Comparison of ENCODE assay signal across 24 mouse cellular contexts in genomic region chr19:8586350-8586749, GRCm38 (mm10). TPM values are rescaled to one million over a fixed set of nuclear protein-coding genes. Genes with fewer than 3 reads are reported as not detected.
DNase-seq lines count a peak whose midpoint lies in the region; ATAC-seq lines count a peak whose summit lies in the region.
"Had no signal": no experiment of that assay in that cellular context is flagged by ENCODE, and none has a peak within 500 bp of the region (broad histone marks: within the 10 kb centered on the region; RNA-seq: fewer than 3 reads in every experiment).

No protein-coding gene starts in this region.

- DNase-seq in forebrain, embryonic 10.5 days (ENCODE audit: extremely low spot score, low spot score) = no peak
- DNase-seq in layer of hippocampus, adult 18-20 months (ENCODE audit: low spot score in 2 of 2) = peak; percentile 46 to 81
- no peak for DNase-seq in layer of hippocampus, postnatal 10 days (ENCODE audit: low spot score in 2 of 2)
- DNase-seq in right cerebral cortex, adult 2 months (ENCODE audit: low spot score in 2 of 2) = peak; percentile 36 to 40
- DNase-seq in right cerebral cortex, postnatal 14 days = no peak
- no peak for DNase-seq in cerebellum, postnatal 14 days
- DNase-seq: cerebellum, adult 11 months; cerebellum, postnatal 36 days; gastrocnemius, adult 2 months; heart, adult 11 months; heart, postnatal 36 days; kidney, adult 8-10 months; kidney, postnatal 36 days; lung, embryonic 14.5 days; lung, postnatal 4 days; thymus, postnatal 4 days had no signal

- H3K9me3 ChIP-seq in forebrain, embryonic 16.5 days (ENCODE audit: control insufficient read depth, low read length) = no peaks in the 10 kb centered on the region
- H3K9me3 ChIP-seq in forebrain, embryonic 10.5 days = no peaks in the 10 kb centered on the region
- H3K9me3 ChIP-seq in kidney, embryonic 16.5 days (ENCODE audit: low read length) = no peaks in the 10 kb centered on the region
- H3K9me3 ChIP-seq: heart, embryonic 13.5 days; liver, embryonic 12.5 days; midbrain, embryonic 10.5 days had no signal

- H3K36me3 ChIP-seq in forebrain, embryonic 16.5 days (ENCODE audit: control insufficient read depth, insufficient read depth) = no peaks in the 10 kb centered on the region
- H3K36me3 ChIP-seq in forebrain, embryonic 10.5 days (replicated peaks) = no peaks in the 10 kb centered on the region
- H3K36me3 ChIP-seq in kidney, embryonic 16.5 days (ENCODE audit: insufficient read depth, low read length) = no peaks in the 10 kb centered on the region
- H3K36me3 ChIP-seq: heart, embryonic 13.5 days; liver, embryonic 12.5 days; midbrain, embryonic 10.5 days had no signal

- H3K27me3 ChIP-seq in forebrain, embryonic 16.5 days (replicated peaks; ENCODE audit: control insufficient read depth, insufficient read depth, low read length) = no peaks in the 10 kb centered on the region
- H3K27me3 ChIP-seq in forebrain, embryonic 10.5 days (ENCODE audit: poor library complexity, severe bottlenecking) = no peaks in the 10 kb centered on the region
- H3K27me3 ChIP-seq in kidney, embryonic 16.5 days (ENCODE audit: insufficient read depth, low read length) = no peaks in the 10 kb centered on the region
- H3K27me3 ChIP-seq: CH12.LX; heart, embryonic 13.5 days; liver, embryonic 12.5 days had no signal

- H3K27ac ChIP-seq in forebrain, embryonic 16.5 days (ENCODE audit: low read length) = no peak overlapping the region
- H3K27ac ChIP-seq in forebrain, embryonic 10.5 days = no peak overlapping the region
- no peak overlapping the region for H3K27ac ChIP-seq in kidney, embryonic 16.5 days (ENCODE audit: low read length)
- H3K27ac ChIP-seq: gastrocnemius, adult 2 months; heart, embryonic 13.5 days; liver, embryonic 12.5 days; midbrain, embryonic 10.5 days had no signal

- WGBS in forebrain, embryonic 16.5 days = 63% methylated on average over 3 of the region's 3 CpGs
- 67% methylated on average over 3 of the region's 3 CpGs for WGBS in forebrain, embryonic 10.5 days
- 63% methylated on average over 3 of the region's 3 CpGs for WGBS in kidney, embryonic 16.5 days

- ATAC-seq in forebrain, embryonic 16.5 days = peak; percentile 72
- no peak for ATAC-seq in kidney, embryonic 16.5 days (ENCODE audit: low FRiP score, low TSS enrichment)
- ATAC-seq: liver, embryonic 12.5 days had no signal

- no peak overlapping the region for H3K4me2 ChIP-seq in forebrain, embryonic 16.5 days (ENCODE audit: low read length)
- H3K4me2 ChIP-seq in kidney, embryonic 16.5 days (replicated peaks; ENCODE audit: low read depth, low read length) = no peak overlapping the region
- H3K4me2 ChIP-seq: heart, embryonic 13.5 days; liver, embryonic 12.5 days; lung, embryonic 14.5 days had no signal

- no peak overlapping the region for H3K9ac ChIP-seq in forebrain, embryonic 16.5 days (replicated peaks; ENCODE audit: low read depth, low read length)
- H3K9ac ChIP-seq in kidney, embryonic 16.5 days (replicated peaks; ENCODE audit: low read length) = no peak overlapping the region
- H3K9ac ChIP-seq: heart, embryonic 13.5 days; liver, embryonic 12.5 days; lung, embryonic 14.5 days had no signal

- H3K4me1 ChIP-seq in forebrain, embryonic 16.5 days (replicated peaks; ENCODE audit: control insufficient read depth, insufficient read depth, low read length) = no peaks in the 10 kb centered on the region
- H3K4me1 ChIP-seq in forebrain, embryonic 10.5 days = peaks cover 5% of the 10 kb centered on the region
- no peaks in the 10 kb centered on the region for H3K4me1 ChIP-seq in kidney, embryonic 16.5 days (ENCODE audit: insufficient read depth, low read length)
- H3K4me1 ChIP-seq: heart, embryonic 13.5 days had no signal

- H3K4me3 ChIP-seq in forebrain, embryonic 16.5 days (replicated peaks; ENCODE audit: low read length) = no peak overlapping the region
- no peak overlapping the region for H3K4me3 ChIP-seq in forebrain, embryonic 10.5 days
- no peak overlapping the region for H3K4me3 ChIP-seq in kidney, embryonic 16.5 days (ENCODE audit: low read length)
- H3K4me3 ChIP-seq: erythroblast, embryonic 14.5 days; gastrocnemius, adult 2 months; heart, embryonic 13.5 days; liver, embryonic 12.5 days; midbrain, embryonic 10.5 days had no signal

RNA-seq across cellular contexts. Expression of gene Slc22a8, which starts 4.7 kb away (rescaled TPM):
- 9.2 and 11.2 TPM in 2 replicates for polyA plus RNA-seq in forebrain, embryonic 16.5 days (2015; fragmentation: Nextera tagmentation; extraction: Ambion mirVana)
- polyA plus RNA-seq in forebrain, embryonic 10.5 days (2016; fragmentation: Nextera tagmentation; extraction: Ambion mirVana) = 0.06 TPM in 1 of 2 replicates, not detected in the other
- 1 to 10 TPM; 6.3 to 6.9 TPM for total RNA-seq in layer of hippocampus, adult 18-20 months (2021)
- total RNA-seq in layer of hippocampus, postnatal 10 days (2021) = 10 to 100 TPM; 20.6 to 21.5 TPM
- 15.7 and 16.3 TPM in 2 replicates for polyA plus RNA-seq in kidney, embryonic 16.5 days (2015; fragmentation: Nextera tagmentation; extraction: Ambion mirVana)
- total RNA-seq: CH12.LX; gastrocnemius, adult 2 months; heart, postnatal 36 days had no signal
- polyA plus RNA-seq: erythroblast, embryonic 14.5 days; limb, embryonic 11.5 days; lung, embryonic 14.5 days had no signal

RNA-seq across cellular contexts. Expression of gene Slc22a6, which starts 31.5 kb away (rescaled TPM):
- polyA plus RNA-seq in forebrain, embryonic 16.5 days (2015; fragmentation: Nextera tagmentation; extraction: Ambion mirVana) = 9.4 and 14.0 TPM in 2 replicates
- polyA plus RNA-seq in forebrain, embryonic 10.5 days (2016; fragmentation: Nextera tagmentation; extraction: Ambion mirVana) = 0.06 TPM in 1 of 2 replicates, not detected in the other
- 1 to 10 TPM; 1.6 to 2.1 TPM for total RNA-seq in layer of hippocampus, adult 18-20 months (2021)
- total RNA-seq in layer of hippocampus, postnatal 10 days (2021) = 1 to 10 TPM; 3.6 to 4.4 TPM
- 48.8 and 59.4 TPM in 2 replicates for polyA plus RNA-seq in kidney, embryonic 16.5 days (2015; fragmentation: Nextera tagmentation; extraction: Ambion mirVana)
- total RNA-seq: CH12.LX; gastrocnemius, adult 2 months; heart, postnatal 36 days had no signal
- polyA plus RNA-seq: erythroblast, embryonic 14.5 days; heart, embryonic 13.5 days; limb, embryonic 11.5 days; liver, embryonic 12.5 days; lung, embryonic 14.5 days had no signal

Comparison
In these comparisons a context has a peak if more than half of its experiments do, and no peak if none do; other contexts are left out.
1. DNase-seq: peak in layer of hippocampus, adult 18-20 months (2 of 2) and right cerebral cortex, adult 2 months (2 of 2); none in forebrain, embryonic 10.5 days (single experiment), layer of hippocampus, postnatal 10 days (0 of 2), right cerebral cortex, postnatal 14 days (single experiment) and cerebellum, postnatal 14 days (0 of 2).